Mouse (Mus musculus) urinary bladder, postnatal 4 days (tissue): ENCODE results near the gene Dusp23.

Experiments used
- DNase-seq, 2 experiments: peaks; one replicate each; pipeline ENCODE4 v3.0.0; 2021 to 2022; ENCODE audit warnings: low spot score in 2 of 2

The Dusp23 gene

DNA sequence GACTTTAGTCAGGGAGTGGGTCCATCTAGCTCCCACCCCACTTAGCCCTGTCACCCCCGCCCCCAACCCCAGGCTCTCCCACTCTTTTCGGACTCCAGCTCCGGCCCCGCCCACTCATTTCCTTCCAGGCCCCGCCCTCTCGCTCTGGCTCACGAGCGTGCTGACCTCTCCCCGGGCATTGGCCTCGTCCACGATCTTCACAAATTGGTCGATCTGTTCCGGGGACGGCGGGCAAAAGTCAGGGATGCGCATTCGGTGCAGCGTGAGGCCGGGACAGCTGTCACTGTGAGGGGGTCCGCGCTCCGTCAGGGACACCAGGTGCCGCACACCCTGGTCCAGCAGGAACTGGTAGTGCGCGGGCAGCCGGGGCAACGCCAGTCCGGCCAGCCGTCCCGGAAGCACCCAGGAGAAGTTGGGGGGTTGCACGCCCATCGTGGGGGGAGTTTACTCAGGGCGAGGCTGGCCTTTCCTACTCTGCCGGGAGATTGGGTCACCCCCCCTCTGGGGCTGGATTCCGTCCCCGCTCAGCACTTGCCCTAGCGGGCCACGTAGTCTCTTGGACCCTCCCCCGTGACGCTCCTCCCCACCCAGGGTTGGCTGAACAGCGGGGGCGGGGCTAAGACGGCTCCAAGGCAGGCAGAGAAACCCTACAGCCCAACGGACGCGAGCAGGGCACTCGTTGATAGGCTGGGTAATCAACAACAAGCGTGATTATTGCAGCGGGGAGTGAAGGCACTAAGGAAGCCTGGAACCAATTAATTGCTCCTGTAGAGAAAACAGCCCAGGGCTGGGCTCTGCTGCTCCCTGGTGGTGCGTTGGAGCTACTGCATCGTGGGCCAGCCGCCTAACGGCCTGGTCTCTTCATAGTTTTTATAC, at the start of gene Dusp23:
Gene Dusp23 (minus strand): TSS at position 512 of the 876 bp plus-strand sequence.
- peak; percentile 95 to 96 for DNase-seq

DNA sequence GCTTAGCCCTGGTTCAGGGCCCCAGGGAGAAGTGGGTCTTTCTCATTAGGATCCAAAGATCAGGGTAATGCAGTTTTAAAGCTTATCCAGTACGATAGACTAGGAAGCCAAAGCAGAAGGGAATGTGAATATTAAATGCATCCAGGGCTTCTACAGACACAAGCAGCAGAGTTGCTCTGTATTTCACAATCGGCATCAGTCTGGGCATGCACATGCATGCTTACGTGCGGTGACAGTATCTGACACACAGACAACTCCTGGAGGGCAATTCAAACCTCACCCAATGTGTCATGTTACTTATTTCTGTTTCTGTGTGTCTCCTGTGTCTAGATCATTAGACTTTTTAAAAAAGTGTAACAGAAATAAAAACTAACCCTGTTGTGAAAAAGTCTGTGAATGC, 48.0 kb upstream of the Dusp23 start:
- DNase-seq: no peak

DNA sequence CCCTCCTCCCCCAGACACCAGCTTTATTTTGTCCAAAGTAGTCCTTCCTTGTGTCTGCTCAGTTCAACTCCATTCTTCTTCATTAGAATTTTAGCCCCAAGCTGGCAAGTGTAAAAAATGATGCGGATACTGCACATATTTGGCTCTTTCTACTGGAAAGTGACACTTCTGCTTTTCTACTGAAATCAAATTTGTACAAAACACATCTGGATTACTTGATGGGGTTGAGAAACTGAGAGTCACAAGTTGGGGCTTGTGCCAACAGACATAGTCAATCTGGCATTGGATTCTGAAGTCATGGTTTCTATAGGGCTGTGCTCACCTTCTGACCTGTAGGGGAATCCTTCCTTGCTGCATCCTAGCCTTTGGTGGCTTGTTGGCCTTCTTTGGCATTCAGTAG, 38.0 kb upstream of the Dusp23 start:
- no peak for DNase-seq

DNA sequence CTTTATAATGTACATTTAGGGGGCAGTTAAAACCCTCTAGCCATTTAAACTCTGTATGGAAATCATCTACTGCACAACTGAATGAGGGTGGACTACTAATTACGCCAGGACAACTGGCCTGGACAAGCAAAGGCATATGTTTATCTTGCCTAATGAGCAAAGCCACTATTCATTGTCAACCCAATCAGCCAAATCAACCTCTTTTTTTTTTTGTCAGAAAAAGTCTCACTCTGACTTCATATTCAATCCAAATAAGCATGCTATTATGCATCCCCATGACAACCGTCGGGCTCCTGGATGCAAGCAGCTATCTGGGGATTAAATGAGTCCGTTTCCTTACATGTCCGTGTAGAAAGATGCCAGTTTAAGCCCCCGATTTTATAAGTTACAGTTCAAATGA, 34.8 kb upstream of the Dusp23 start:
- no peak for DNase-seq

DNA sequence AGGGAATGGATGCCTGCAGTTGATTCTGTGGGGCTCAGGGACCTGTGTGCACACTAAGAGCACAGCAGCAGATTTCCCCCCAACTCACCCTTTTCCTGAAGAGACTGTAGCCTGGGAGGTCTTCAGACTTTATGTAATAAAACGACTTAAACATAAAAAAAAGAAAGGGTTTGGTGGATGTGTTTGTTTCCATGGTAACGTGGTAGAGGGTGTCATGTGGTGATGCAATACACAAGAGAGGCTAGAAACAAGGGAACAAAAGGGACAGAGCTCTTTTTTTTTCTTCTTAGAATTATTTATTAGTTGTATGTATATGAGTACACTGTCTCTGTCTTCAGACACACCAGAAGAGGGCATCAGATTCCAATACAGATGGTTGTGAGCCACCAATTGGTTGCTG, 32.7 kb upstream of the Dusp23 start:
- no peak for DNase-seq

DNA sequence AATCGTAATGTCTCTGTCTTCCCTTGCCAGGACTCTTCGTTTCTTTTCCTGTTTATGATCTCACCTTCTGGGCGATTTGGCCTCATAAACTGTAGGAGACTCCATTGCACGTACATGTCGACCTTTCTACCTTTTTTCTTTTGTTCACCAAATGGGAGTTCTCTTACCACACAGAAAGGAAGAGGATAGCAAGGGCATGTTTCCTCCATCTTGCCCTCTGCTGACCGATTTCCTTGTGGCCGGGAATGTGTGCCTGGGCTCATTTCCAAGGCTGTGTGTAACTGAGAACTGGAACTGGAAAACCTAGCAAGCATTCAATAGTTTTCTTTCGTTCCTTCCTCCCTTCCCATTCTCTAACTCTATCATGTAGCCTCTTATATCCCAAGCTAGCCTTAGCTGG, 26.9 kb upstream of the Dusp23 start:
- no peak for DNase-seq

DNA sequence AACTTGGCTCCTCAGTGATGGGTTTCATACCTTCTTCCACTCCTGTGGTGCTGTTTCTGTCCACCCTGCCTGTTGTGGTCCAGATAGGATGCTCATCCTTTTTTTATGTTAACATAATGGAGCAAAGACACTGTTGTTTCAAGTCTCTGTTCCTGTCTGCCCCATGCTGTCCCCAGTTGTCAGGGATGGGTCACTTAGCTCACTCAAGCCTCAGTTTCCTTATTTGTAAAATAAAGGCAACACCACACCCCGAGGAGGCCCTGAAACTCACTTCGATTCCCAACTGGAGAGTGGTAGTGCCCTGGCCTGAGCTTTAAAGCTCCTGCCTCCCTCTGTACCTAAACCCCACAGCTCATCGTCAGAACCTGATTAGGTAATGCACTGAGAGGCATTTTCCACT, 24.5 kb upstream of the Dusp23 start:
- DNase-seq: no peak

DNA sequence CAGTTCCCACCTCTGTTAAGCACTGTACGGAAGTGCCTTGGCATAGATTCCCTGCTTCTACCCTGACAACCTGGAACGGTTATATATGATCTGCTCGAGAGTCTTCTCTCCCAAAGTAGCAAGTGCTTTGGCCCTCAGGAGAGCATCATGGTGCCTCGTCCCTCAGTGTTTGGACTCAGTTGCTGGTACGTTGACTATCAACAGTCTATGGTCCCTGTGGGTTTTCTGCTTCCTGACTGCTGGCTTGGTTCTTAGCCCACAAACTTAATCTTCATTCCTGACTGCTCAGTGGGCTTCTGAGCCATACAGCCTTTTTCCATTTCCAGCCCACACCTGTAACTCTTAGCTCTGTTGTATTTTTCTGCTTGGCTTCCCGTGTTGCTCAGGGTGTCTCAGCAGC, 21.1 kb upstream of the Dusp23 start:
- no peak for DNase-seq

DNA sequence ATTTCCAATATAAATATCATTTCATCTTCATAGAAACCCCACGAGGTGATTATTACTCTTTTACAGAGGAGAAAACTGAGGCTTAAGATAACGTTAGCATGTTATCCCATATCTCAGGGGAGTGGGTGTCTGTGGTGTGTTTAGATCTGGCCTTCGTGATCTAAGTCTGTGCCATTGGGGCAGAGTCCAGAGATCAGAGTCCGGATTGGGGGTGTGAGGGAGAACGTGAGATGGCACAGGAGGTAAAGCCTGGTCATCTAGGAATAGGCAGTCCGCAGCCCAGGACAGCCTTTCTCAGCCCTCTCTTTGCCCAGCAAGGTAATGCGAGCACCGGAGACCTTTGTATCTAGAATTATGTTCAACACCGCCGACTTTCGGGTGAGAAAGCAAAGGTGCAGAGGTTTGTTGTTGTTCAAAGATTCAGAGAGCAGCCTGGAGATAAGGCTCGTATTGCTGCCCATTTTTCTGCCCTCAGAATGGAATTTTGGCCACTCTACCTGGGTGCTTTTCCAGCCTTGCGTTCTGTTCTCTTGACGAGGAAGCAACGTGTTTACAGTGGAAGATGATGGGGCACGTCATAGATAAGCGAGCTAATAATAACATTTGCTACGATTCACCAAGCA, 19.4 kb upstream of the Dusp23 start:
- DNase-seq: no peak

DNA sequence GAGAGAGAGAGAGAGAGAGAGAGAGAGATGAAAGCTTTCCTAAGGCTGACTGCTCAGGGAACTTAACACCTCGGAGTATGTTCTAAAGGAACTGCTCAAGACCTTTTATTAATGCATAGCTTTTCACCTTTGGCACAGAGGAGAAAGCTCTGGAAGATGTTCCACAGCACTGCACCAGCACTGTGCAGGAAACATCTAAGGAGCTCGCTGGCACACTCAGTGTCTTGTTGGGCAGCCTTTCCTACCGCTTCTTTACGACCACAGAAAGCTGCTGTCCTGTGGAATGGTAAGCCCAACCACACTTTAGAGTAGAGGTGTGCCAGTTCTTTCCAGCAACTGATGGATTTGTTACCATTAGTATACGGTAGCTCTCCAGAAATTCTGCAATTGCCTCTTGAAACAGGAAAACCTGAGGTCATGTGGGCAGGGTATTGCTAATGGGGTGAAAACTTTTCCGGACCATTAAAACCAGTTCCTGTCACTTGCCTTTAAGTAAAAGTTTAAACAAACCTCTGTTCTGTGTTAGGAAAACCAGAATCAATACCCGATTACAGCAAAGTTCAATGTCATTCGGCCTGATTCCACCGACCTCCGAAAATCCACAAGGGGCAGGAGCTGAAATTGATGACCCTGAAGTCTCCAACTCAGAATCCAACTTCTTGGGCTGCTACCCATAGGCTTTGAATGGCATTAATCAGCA, 18.7 kb upstream of the Dusp23 start:
- DNase-seq: no peak

DNA sequence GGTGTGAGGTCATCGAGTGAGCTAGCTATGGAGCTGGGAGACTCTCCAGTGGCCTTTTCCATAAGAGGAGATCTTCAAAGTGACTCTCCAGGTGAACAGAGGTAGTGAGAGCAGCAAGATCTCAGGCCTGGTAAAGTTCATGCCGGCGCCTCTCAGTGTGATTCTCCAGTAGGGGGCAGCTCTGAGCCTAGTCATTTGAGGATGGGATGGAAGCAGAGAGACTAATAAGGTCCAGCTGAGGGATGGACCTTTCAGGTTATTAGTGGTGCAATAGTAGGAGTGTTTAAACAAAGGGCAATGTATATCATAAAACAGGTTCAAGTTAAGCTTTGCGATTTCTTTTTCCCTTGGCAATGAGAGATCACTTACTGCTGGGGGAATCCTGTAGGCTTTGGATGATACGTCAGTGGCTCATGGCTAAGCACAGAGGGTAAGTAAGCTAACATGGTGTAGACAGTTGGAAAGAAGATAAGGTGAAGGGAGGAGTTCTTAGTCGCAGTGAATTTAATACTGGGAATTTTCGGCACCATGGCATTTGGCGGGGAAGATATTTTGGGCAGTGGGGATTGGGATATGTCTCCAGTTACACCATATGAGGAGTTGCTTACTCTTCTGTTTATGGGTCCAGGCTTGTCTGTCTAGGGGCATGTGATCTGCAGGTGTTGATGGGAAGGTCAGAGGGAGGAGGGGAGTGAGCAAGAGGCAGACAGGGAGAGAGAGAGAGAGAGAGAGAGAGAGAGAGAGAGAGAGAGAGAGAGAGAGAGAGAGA, 17.9 kb upstream of the Dusp23 start:
- DNase-seq: no peak

DNA sequence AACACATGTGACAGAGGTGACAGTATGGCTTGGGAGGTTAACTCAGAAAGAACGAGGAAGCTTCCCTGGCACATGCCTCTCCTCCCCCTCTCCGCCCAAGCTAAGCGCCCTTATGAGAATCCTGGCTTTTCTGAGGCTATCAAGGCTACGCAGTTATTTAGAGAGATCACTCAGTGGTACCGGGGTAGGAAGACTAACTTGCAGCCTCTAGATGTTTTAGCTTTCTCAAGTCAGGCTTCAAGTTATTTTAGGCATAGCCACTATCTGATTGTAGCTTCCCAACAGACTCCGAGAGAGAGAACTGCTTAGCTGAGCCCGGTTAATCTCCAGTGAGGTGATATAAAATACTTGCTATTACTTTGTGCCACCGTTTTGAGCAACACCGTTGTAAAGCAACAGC, 16.6 kb upstream of the Dusp23 start:
- no peak for DNase-seq

DNA sequence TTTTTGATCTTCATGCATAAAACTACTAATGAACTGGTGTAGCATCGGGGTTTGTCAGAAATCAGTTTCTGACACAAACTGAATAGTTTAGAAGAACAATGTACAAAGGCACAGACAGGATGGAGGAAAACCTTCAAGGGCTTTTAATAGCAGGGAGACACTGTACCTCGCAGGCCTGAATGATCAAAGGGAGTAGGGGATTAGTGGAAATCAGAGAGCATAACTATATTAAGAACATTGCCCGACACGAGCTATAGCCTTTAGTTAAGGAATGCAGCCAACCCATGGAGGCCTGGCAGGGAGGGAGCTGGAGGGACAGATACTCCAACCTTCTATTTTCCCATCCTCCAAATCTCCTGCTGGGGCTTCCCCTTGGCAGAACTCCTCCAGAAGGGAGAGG, 14.5 kb upstream of the Dusp23 start:
- DNase-seq: no peak

DNA sequence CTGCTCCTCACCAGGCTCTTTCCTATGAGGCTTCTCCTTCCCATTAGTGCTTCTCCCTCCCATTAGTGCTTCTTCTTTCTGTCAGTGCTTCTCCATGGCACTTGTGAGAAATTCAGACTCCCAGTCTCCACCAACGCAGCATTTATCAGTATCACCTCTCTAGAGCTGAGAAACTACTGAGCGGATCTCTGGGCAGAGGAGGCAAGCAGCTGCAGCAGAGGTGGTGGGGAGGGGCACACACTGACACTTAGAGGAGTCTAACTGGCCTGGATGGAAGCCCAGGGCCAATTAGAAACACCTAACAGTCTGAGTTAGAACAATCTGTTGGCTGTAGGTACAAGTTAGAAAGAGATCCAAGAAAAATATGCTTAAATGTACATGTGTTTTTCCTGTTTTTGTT, 6.0 kb upstream of the Dusp23 start:
- no peak for DNase-seq

DNA sequence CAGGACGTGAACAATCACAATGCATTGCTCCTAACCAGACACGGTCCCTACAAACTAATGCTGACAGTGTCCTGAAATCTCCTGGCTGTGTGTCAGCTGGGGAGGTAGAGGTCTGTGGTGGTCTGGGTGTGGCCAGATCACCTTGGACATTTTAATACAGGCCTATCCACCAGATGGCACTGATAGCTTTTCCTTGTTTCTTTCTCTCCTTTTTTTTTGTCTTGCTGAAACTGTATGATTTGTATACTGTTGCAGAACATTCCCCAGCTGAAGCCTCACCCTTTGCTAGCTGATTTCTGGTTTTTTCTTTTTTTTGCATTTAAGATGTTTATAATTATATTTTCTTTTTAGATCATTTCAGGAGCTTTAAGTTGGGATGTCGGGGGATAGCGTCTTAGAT, 5.0 kb upstream of the Dusp23 start:
- no peak for DNase-seq

DNA sequence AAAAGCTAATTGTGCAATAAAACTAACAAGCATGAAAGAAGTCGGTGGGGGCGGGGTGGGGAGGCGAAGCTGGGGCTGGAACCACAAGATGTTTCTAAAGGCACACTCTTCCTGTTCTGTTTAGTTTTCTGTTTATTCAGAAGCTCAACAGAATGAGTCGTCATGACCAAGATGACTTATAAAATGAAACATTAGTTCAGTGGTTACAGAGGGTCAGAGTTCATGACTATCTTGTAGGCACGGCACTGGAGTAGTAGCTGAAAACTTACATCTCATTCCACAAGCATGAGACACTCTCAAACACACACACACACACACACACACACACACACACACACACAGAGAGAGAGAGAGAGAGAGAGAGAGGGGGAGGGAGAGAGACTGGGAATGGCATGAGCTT, 3.5 kb upstream of the Dusp23 start:
- DNase-seq: no peak

DNA sequence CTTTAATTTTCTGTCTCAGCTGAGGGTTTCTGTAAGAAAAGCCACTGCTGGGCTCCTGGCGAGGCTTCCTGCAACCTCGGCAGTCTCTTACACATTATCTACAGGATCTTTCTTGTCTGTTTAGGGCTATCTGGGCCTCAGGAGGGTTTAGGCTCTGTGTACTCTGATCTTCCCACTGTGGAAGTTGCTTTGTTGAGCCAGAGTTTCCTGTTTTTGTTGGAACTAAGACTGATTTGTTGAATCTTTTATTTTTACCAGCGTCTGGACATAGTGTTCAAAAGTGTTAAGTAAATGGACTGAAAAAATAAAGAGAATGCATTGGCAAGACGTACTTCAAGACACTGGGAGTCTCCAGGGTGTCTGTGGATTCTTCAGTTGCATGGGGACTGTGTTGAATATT, 2.5 kb upstream of the Dusp23 start:
- no peak for DNase-seq

DNA sequence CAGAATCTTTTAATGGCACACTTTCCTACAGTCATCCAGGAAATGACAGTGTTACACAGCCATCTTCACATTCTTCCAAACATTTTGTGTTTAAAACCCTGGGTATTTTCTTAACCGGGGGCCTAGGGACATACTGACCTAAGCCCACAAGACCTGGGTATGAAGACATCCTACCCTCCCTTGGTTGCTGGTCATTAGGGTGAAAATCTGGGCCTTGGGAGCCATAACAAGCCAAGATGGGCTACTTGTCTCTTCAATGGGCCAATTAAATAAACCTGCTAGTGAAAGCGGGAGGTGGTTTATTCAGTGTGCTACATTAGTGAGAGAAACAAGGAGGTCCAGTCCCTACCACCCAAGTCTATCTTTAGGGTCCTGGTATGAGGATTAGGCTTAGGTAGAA, 1.4 kb upstream of the Dusp23 start:
- no peak for DNase-seq

DNA sequence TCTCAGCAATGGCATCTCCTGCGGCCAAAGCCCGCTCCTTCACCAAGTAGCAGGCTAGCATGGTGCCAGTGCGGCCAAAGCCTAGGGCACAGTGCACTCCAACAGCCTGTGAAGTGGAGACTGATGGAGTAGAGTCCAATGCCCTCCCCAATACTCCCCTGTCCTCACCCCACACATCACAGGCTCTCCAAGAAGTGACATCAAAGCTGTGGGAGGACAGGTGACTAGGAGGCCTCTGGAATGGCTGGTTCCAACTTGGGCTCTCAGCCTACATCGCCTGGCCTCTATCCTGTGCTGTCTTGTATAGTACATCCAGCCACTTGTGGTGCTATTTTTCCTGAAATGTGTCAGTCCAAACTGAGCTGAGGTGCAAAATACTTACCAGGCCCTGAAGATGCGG, 1.0 kb downstream of the Dusp23 start:
- DNase-seq: no peak

DNA sequence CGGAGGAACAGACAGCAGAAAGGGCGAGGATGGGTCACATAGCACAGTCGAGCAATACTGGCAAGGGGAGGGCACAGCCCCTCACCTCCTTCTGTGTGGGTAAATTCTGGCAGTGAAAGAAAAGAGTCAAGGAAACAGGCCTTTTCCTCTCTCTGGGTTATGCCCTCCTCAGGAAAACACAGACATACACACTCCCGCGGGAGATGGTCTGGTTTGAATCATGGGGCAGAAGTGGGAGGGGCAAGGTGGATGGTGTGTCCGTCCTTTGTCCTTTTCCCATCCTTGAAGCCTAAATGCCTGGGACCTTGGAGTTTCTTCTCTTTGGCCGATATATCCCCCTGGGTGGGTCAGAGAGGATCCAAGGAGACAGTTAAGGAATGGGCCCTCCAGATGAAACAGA, 2.9 kb downstream of the Dusp23 start:
- no peak for DNase-seq

DNA sequence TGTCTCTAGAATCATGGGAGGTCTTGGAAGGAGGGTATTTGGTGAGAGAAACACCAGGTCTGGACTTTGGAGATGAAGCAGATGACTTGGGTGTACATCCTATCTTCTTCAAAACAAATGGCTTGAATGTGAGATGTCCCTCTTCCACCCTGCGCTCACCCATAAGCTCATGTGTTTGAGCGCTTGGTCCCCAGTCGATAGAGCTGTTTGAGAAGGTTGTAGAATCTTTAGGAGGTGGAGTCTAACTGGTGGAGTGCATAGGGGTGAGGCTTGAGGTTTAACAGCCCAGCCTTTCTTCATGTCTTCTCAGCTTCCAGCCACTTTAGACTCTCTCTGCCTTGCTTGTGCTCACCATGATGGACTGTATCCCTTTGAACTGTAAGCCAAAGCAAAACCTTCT, 6.5 kb downstream of the Dusp23 start:
- no peak for DNase-seq

DNA sequence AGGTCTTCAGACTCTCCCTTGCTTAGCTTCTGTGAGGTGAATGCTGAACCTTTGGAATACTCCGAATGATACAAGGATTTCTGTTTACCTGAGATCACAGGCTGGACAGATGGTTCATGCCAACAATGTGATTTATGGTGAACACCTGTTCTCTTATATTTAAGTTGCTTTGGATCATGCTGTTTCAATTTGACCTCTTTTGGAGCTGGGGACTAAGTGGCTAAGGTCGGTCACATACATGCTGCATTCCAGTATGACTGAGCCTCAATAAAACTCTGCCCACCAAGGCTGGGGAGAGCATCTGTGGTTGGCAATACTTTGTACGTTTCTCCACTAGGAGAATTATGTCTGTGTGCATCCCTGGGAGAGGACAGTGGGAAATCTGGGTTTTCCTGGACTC, 8.7 kb downstream of the Dusp23 start:
- DNase-seq: no peak
